Mouse (Mus musculus) ES-Bruce4 (cell line): ENCODE measurements at regions not wholly inside any gene's neighbourhood (a gene's known extent, or its start where the extent isn't known, plus 50 kb on each side); places are given as distances from the start of the nearest gene placed in this dataset.

ENCODE experiments used
- CTCF ChIP-seq: IDR thresholded peaks from one replicate; pipeline ENCODE4 v1.8.1; 2011; ENCODE audit warnings: low read depth, low read length
- POLR2A ChIP-seq: IDR thresholded peaks from one replicate; pipeline ENCODE4 v1.8.1; 2011; ENCODE audit warnings: low read length; ENCODE audit not compliant: insufficient read depth

GRCm38 (mm10) chr4:56375745-56376144 lies 364.1 kb upstream of the Gm26657 start:
- TF ChIP-seq CTCF (no peak), POLR2A (no peak)
